Mouse (Mus musculus): ENCODE data around the gene Hexim2.

DNA sequence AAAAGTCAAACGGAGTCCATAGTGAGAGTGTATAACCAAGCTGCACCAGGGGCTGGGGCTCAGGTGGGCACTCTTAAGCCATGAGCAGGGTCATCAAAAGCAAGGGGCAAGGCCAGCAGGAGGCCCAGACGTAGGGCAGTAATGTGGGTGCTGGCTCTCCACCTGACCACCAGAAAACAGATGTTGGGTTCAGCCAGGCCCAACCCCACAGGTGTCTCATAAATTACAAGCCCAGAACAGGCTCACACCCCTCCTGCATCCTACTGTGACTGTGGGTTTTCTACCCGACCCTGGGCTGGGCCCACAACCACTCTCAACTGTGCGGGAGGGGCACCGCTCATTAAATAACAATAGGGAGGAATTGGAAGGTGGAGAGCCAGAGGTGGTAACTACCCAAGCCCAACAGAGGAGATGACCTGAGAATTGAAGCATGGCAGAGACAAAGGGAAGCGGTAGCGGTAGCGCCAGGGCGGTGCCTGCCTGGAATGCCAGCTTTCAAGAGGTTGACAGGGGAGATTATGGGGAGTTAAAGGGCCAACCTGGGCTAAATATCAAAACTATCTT lies 37.0 kb upstream of the Hexim2 start:
- no peak for TF ChIP-seq CTCF (IDR thresholded peaks at IDR 0.05; ENCODE audit: control insufficient read depth, insufficient read depth, low read length)
- no peak for TF ChIP-seq POLR2A (IDR thresholded peaks at IDR 0.05; ENCODE audit: borderline replicate concordance, control insufficient read depth, low read depth, low read length)

All from bone marrow, adult 2 months (tissue).